Mouse (Mus musculus) CD4-positive helper T cell, adult 2 months (primary cell): Measurements from ENCODE around the gene Tns2.
"Not testable (repeated sequence)": the region's sequence is repeated elsewhere in the genome, so short reads cannot be mapped to it uniquely, and the experiment has no call there.

Experiments
- DNase-seq: peaks from one replicate; pipeline ENCODE4 v3.0.0-alpha.2; 2012; ENCODE audit warnings: low read depth, missing footprints, low spot score

Gene Tns2

GRCm38 (mm10) chr15:102136129-102136758 is 36.0 kb downstream of the Tns2 start, which contains the start of gene Spryd3:
Gene Spryd3, minus strand, starts transcription at chr15:102136234.
- DNase-seq: peak; percentile 97

GRCm38 (mm10) chr15:102141120-102141519 is 40.9 kb downstream of the Tns2 start:
- no peak for DNase-seq

GRCm38 (mm10) chr15:102142914-102143912 is 43.0 kb downstream of the Tns2 start:
- DNase-seq: no peak

- no peak for DNase-seq
Measured at GRCm38 (mm10) chr15:102144274-102144711, 44.1 kb downstream of the Tns2 start, which contains the start of gene Igfbp6. Gene Igfbp6, plus strand, starts transcription at chr15:102144362.

GRCm38 (mm10) chr15:102144726-102145125 is 44.5 kb downstream of the Tns2 start:
- no peak for DNase-seq

GRCm38 (mm10) chr15:102145330-102145729 is 45.1 kb downstream of the Tns2 start:
- DNase-seq: no peak

GRCm38 (mm10) chr15:102146089-102146488 is 45.9 kb downstream of the Tns2 start:
- DNase-seq: no peak

- DNase-seq: peak; percentile 54
Measured at GRCm38 (mm10) chr15:102146882-102147281, 46.7 kb downstream of the Tns2 start.

- DNase-seq: peak; percentile 60
Measured at GRCm38 (mm10) chr15:102147674-102148402, 47.6 kb downstream of the Tns2 start.

GRCm38 (mm10) chr15:102149561-102149960 is 49.3 kb downstream of the Tns2 start:
- DNase-seq: no peak

GRCm38 (mm10) chr15:102150301-102151135 is 50.3 kb downstream of the Tns2 start, which contains the start of gene Soat2:
Gene Soat2, plus strand, starts transcription at chr15:102150526.
- peak; percentile 67 for DNase-seq

- DNase-seq: no peak
Measured at GRCm38 (mm10) chr15:102152646-102153045, 52.4 kb downstream of the Tns2 start.

- not testable (repeated sequence) for DNase-seq
Measured at GRCm38 (mm10) chr15:102155006-102155405, 54.8 kb downstream of the Tns2 start.

GRCm38 (mm10) chr15:102156836-102157235 is 56.6 kb downstream of the Tns2 start:
- no peak for DNase-seq

- DNase-seq: peak; percentile 27
Measured at GRCm38 (mm10) chr15:102160415-102161060, 60.3 kb downstream of the Tns2 start.

- DNase-seq: no peak
Measured at GRCm38 (mm10) chr15:102163900-102164693, 63.9 kb downstream of the Tns2 start.

GRCm38 (mm10) chr15:102165468-102166100 is 65.4 kb downstream of the Tns2 start:
- peak; percentile 74 for DNase-seq
